ENCODE assay signal across 10 mouse cellular contexts in the genomic region with DNA sequence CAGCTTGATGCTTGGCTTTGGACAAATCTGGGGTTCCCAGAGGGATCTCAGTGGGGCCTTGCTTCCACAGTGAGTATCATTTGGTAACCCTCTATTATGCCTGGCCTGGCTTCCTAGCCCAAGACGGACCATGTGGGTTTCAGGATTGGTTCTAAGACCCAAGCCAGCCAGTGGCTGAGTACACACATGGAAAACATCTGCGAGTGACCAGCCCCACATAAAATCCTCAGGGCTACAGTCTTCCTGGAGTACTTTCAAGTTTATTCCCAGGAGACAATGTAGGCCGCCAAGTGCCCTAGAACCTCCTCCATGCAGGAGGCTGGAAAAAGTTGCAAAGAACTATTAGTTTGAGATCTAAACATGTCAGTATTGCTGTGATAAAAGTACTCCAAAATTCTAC.
DNase-seq lines count a peak whose midpoint lies in the region; ATAC-seq and TF ChIP-seq lines count a peak whose summit lies in the region.
"Had no signal": no experiment of that assay in that cellular context is flagged by ENCODE, and none has a peak within 500 bp of the region (broad histone marks: within the 10 kb centered on the region; RNA-seq: fewer than 3 reads in every experiment).

No protein-coding gene starts in this region.

- TF ChIP-seq CTCF in heart, adult 2 months (IDR thresholded peaks at IDR 0.05), result no peak
- no peak for TF ChIP-seq CTCF in gastrocnemius, adult 2 months (IDR thresholded peaks at IDR 0.05)

- ATAC-seq in heart, embryonic 11.5 days (replicated peaks; ENCODE audit: insufficient number of reproducible peaks, low FRiP score, low TSS enrichment), result no peak
- ATAC-seq: midbrain, embryonic 15.5 days had no signal

- H3K79me2 ChIP-seq in heart, adult 2 months (replicated peaks; ENCODE audit: control insufficient read depth, insufficient read depth, low read length), result no peaks in the 10 kb centered on the region

- DNase-seq in heart, adult 2 months, result peak; percentile 63 to 84
- DNase-seq in gastrocnemius, adult 2 months, result peak; percentile 74
- peak; percentile 70 for DNase-seq in heart, postnatal 4 days
- DNase-seq in lung, postnatal 25 days (ENCODE audit: low spot score), result peak; percentile 24
- no peak for DNase-seq in spleen, postnatal 14 days (ENCODE audit: low spot score in 2 of 2)
- DNase-seq in layer of hippocampus, adult 18-20 months (ENCODE audit: low spot score in 2 of 2), result no peak
- DNase-seq in layer of hippocampus, postnatal 14 days (ENCODE audit: low spot score in 2 of 2), result no peak

- TF ChIP-seq POLR2A in heart, adult 2 months (IDR thresholded peaks at IDR 0.05; ENCODE audit: insufficient read depth, low read depth, low read length), result no peak

- no peak overlapping the region for H3K9ac ChIP-seq in heart, adult 2 months (ENCODE audit: low read depth, low read length)
- no peak overlapping the region for H3K9ac ChIP-seq in heart, embryonic 11.5 days (ENCODE audit: low read depth, low read length)
- H3K9ac ChIP-seq: liver, embryonic 14.5 days; midbrain, embryonic 15.5 days had no signal

- H3K4me2 ChIP-seq in heart, embryonic 11.5 days, result no peak overlapping the region
- H3K4me2 ChIP-seq: midbrain, embryonic 15.5 days had no signal

- WGBS in heart, adult 2 months, result 39% methylated on average over 3 of the region's 3 CpGs
- 84% methylated on average over 3 of the region's 3 CpGs for WGBS in heart, embryonic 11.5 days (ENCODE audit: insufficient replicate concordance)

- H3K27ac ChIP-seq in heart, adult 2 months, result peak overlapping the region; percentile 65
- H3K27ac ChIP-seq in heart, embryonic 11.5 days (ENCODE audit: low read depth, low read length), result no peak overlapping the region
- H3K27ac ChIP-seq in gastrocnemius, adult 2 months, result peak overlapping the region; percentile 77
- H3K27ac ChIP-seq: liver, embryonic 14.5 days; midbrain, embryonic 15.5 days had no signal

- H3K4me1 ChIP-seq in heart, adult 2 months (ENCODE audit: control insufficient read depth, insufficient read depth, low read length), result peaks cover 14% of the 10 kb centered on the region
- peaks cover 9% of the 10 kb centered on the region for H3K4me1 ChIP-seq in heart, embryonic 11.5 days (ENCODE audit: control insufficient read depth, insufficient read depth, low read length)
- H3K4me1 ChIP-seq: midbrain, embryonic 15.5 days had no signal

- TF ChIP-seq EP300 in heart, adult 2 months (IDR thresholded peaks at IDR 0.05; ENCODE audit: insufficient read depth, low read depth, low read length), result peak; percentile 81; the same call in 1 of the 2 replicates

- H3K9me3 ChIP-seq in heart, embryonic 11.5 days (replicated peaks; ENCODE audit: control insufficient read depth, low read length), result no peaks in the 10 kb centered on the region
- H3K9me3 ChIP-seq: midbrain, embryonic 15.5 days had no signal

- no peaks in the 10 kb centered on the region for H3K27me3 ChIP-seq in heart, adult 2 months (ENCODE audit: control insufficient read depth, insufficient read depth, low read length)
- H3K27me3 ChIP-seq in heart, embryonic 11.5 days (ENCODE audit: control insufficient read depth, insufficient read depth, low read length), result no peaks in the 10 kb centered on the region
- H3K27me3 ChIP-seq: midbrain, embryonic 15.5 days had no signal

- peaks cover 19% of the 10 kb centered on the region for H3K36me3 ChIP-seq in heart, adult 2 months (ENCODE audit: control insufficient read depth, insufficient read depth, low read length)
- peaks cover 3% of the 10 kb centered on the region; the same call in 1 of the 2 replicates for H3K36me3 ChIP-seq in heart, embryonic 11.5 days (ENCODE audit: control insufficient read depth, insufficient read depth, low read length)
- H3K36me3 ChIP-seq: midbrain, embryonic 15.5 days had no signal

- H3K4me3 ChIP-seq in heart, adult 2 months, result no peak overlapping the region
- no peak overlapping the region for H3K4me3 ChIP-seq in heart, embryonic 11.5 days (ENCODE audit: low read depth, low read length)
- no peak overlapping the region for H3K4me3 ChIP-seq in gastrocnemius, adult 2 months
- H3K4me3 ChIP-seq: midbrain, embryonic 15.5 days had no signal

- intact Hi-C loops in heart, adult 2 months (cut with DNase I), result no loop called here
- intact Hi-C loops in gastrocnemius, adult 2 months (cut with DNase I), result no loop called here

Comparison
In these comparisons a context has a peak if more than half of its experiments do, and no peak if none do; other contexts are left out.
1. DNase-seq: peak in heart, adult 2 months (2 of 2), gastrocnemius, adult 2 months (single experiment), heart, postnatal 4 days (single experiment) and lung, postnatal 25 days (single experiment); none in spleen, postnatal 14 days (0 of 2), layer of hippocampus, adult 18-20 months (0 of 2) and layer of hippocampus, postnatal 14 days (0 of 2).